Mouse (Mus musculus): ENCODE measurements at regions not wholly inside any gene's neighbourhood (a gene's known extent, or its start where the extent isn't known, plus 50 kb on each side); places are given as distances from the start of the nearest gene placed in this dataset.
A peak's percentile ranks its signal among the peaks of the same experiment; 100 is the strongest.

DNA sequence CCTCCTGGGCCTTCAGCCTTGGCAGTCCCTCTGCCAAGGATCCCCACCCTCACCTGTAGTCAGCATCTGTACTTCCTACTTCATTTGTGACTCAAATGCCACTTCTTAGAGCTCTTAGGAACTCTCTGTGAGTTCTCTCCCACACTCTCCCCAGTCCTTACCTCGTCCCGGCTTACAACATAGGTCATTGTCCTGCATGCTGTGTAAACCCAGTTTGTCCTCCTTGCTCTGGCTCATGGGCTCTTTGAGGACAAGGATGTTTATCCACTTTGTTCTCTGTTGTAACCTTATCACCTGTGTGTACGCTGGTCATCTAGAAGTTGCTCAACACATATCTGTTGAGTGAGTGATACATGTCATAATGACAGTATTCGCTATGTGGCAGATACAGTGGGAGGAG is 94.9 kb upstream of the Vps8 start:
- H3K4me3 ChIP-seq (ENCODE audit: low read depth, low read length) = no peak overlapping the region
- ATAC-seq (ENCODE audit: insufficient read depth, low FRiP score, low TSS enrichment) = no peak
- H3K27me3 ChIP-seq (ENCODE audit: control insufficient read depth, insufficient read depth, low read length) = no peaks in the 10 kb centered on the region
- H3K4me1 ChIP-seq (ENCODE audit: control insufficient read depth, insufficient read depth, low read length) = no peaks in the 10 kb centered on the region
- H3K36me3 ChIP-seq (ENCODE audit: control insufficient read depth, insufficient read depth, low read length) = no peaks in the 10 kb centered on the region
- no peak overlapping the region for H3K9ac ChIP-seq (ENCODE audit: low read length)
- no peak for DNase-seq (ENCODE audit: low spot score)
- no peaks in the 10 kb centered on the region for H3K9me3 ChIP-seq (ENCODE audit: control insufficient read depth, low read length)
- no peak overlapping the region for H3K27ac ChIP-seq (ENCODE audit: low read depth, low read length)
- no peak overlapping the region for H3K4me2 ChIP-seq (ENCODE audit: low read depth)
- WGBS = 92% methylated on average over 4 of the region's 4 CpGs

- no peaks in the 10 kb centered on the region for H3K4me1 ChIP-seq (ENCODE audit: control insufficient read depth, insufficient read depth, low read length)
- 87% methylated on average over 6 of the region's 6 CpGs for WGBS
- H3K4me2 ChIP-seq (ENCODE audit: low read depth) = no peak overlapping the region
- no peak overlapping the region for H3K9ac ChIP-seq (ENCODE audit: low read length)
- H3K27ac ChIP-seq (ENCODE audit: low read depth, low read length) = no peak overlapping the region
- H3K4me3 ChIP-seq (ENCODE audit: low read depth, low read length) = no peak overlapping the region
- H3K27me3 ChIP-seq (ENCODE audit: control insufficient read depth, insufficient read depth, low read length) = no peaks in the 10 kb centered on the region
- DNase-seq (ENCODE audit: low spot score) = no peak
- H3K9me3 ChIP-seq (ENCODE audit: control insufficient read depth, low read length) = no peaks in the 10 kb centered on the region
- H3K36me3 ChIP-seq (ENCODE audit: control insufficient read depth, insufficient read depth, low read length) = no peaks in the 10 kb centered on the region
- no peak for ATAC-seq (ENCODE audit: insufficient read depth, low FRiP score, low TSS enrichment)
These were observed 93.7 kb upstream of the Vps8 start for GRCm38 (mm10) chr16:21329199-21329598.

DNA sequence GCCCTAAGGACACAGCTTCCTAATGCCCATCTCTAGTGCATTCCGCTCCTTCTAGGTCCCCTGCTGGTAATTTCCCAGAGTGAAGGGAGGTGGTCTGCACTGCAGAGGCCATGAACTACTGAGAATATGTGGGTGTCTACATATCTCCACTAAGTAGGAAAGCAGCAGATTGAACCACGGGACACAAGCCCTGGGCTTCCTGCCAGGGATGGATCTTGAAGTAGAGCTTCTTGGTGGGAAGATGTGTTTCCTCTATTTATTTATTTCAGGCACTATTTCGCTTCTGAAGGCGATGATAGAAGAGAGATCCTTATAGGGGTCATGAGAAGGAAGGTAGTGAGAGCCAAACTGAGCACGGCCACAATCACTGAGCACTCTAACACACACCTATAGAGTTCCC is 91.7 kb upstream of the Vps8 start:
- H3K4me3 ChIP-seq (ENCODE audit: low read depth, low read length) = no peak overlapping the region
- H3K36me3 ChIP-seq (ENCODE audit: control insufficient read depth, insufficient read depth, low read length) = no peaks in the 10 kb centered on the region
- H3K4me1 ChIP-seq (ENCODE audit: control insufficient read depth, insufficient read depth, low read length) = no peaks in the 10 kb centered on the region
- H3K4me2 ChIP-seq (ENCODE audit: low read depth) = no peak overlapping the region
- no peaks in the 10 kb centered on the region for H3K9me3 ChIP-seq (ENCODE audit: control insufficient read depth, low read length)
- H3K27me3 ChIP-seq (ENCODE audit: control insufficient read depth, insufficient read depth, low read length) = no peaks in the 10 kb centered on the region
- H3K9ac ChIP-seq (ENCODE audit: low read length) = no peak overlapping the region
- no peak for ATAC-seq (ENCODE audit: insufficient read depth, low FRiP score, low TSS enrichment)
- WGBS = 94% methylated on average over 5 of the region's 5 CpGs
- no peak overlapping the region for H3K27ac ChIP-seq (ENCODE audit: low read depth, low read length)
- DNase-seq (ENCODE audit: low spot score) = no peak

- Histone ChIP-seq H3K9ac (ENCODE audit: low read length) (peak overlapping the region; percentile 72), H3K9me3 (ENCODE audit: control insufficient read depth, low read length) (no peaks in the 10 kb centered on the region), H3K4me3 (ENCODE audit: low read depth, low read length) (peak overlapping the region; percentile 61), H3K27me3 (ENCODE audit: control insufficient read depth, insufficient read depth, low read length) (no peaks in the 10 kb centered on the region), H3K36me3 (ENCODE audit: control insufficient read depth, insufficient read depth, low read length) (no peaks in the 10 kb centered on the region), H3K4me1 (ENCODE audit: control insufficient read depth, insufficient read depth, low read length) (no peaks in the 10 kb centered on the region), H3K27ac (ENCODE audit: low read depth, low read length) (no peak overlapping the region), H3K4me2 (ENCODE audit: low read depth) (peak overlapping the region; percentile 73)
- ATAC-seq (ENCODE audit: insufficient read depth, low FRiP score, low TSS enrichment) (no peak), DNase-seq (ENCODE audit: low spot score) (no peak)
- 72% methylated on average over 7 of the region's 7 CpGs for WGBS
These were observed 90.5 kb upstream of the Vps8 start for GRCm38 (mm10) chr16:21332411-21332810.

- 4% methylated on average over 14 of the region's 14 CpGs for WGBS
- H3K9ac ChIP-seq (ENCODE audit: low read length) = peak overlapping the region; percentile 72
- H3K4me3 ChIP-seq (ENCODE audit: low read depth, low read length) = peak overlapping the region; percentile 61
- DNase-seq (ENCODE audit: low spot score) (no peak), ATAC-seq (ENCODE audit: insufficient read depth, low FRiP score, low TSS enrichment) (no peak)
- no peaks in the 10 kb centered on the region for H3K27me3 ChIP-seq (ENCODE audit: control insufficient read depth, insufficient read depth, low read length)
- H3K36me3 ChIP-seq (ENCODE audit: control insufficient read depth, insufficient read depth, low read length) = no peaks in the 10 kb centered on the region
- H3K4me1 ChIP-seq (ENCODE audit: control insufficient read depth, insufficient read depth, low read length) = no peaks in the 10 kb centered on the region
- peak overlapping the region; percentile 81 for H3K27ac ChIP-seq (ENCODE audit: low read depth, low read length)
- no peaks in the 10 kb centered on the region for H3K9me3 ChIP-seq (ENCODE audit: control insufficient read depth, low read length)
- H3K4me2 ChIP-seq (ENCODE audit: low read depth) = peak overlapping the region; percentile 73
These were observed 90.1 kb upstream of the Vps8 start for GRCm38 (mm10) chr16:21332862-21333222.

DNA sequence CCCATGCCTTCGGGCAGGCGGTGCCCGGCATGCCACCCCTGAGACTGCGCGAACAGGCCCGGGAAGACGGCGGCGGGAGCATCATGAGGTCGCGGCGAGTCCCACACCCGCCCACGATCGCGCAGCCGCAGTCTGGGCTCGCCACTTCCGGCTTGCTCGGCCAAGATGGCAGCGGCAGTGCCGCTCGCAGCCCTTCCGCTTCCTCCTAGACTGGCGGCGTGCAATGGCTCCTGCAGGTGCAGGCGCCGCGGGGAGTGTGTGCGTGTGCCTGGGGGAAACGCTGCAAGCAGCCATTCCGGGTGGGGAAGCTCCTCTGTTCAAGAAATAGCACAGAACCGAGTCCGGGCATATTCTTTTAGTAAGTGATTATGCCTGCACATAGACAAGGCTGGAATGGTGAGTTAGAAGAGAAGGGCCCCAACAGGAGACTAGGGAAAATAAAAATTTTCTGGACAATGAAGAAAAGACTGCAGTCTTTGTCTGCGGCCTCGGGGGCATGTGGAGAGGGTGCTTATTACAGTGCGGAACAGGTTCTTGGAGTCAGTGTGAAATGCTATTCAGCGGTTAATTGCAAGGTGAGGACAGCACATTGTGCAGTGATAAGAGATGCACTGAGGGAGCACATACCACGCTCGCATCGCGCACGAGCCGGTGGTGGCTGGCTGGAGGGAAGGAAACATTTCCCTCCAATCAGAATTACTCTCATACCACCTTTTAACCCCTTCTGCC is 89.5 kb upstream of the Vps8 start:
- Histone ChIP-seq H3K36me3 (ENCODE audit: control insufficient read depth, insufficient read depth, low read length) (no peaks in the 10 kb centered on the region), H3K27me3 (ENCODE audit: control insufficient read depth, insufficient read depth, low read length) (no peaks in the 10 kb centered on the region), H3K27ac (ENCODE audit: low read depth, low read length) (peak overlapping the region; percentile 81), H3K9ac (ENCODE audit: low read length) (peak overlapping the region; percentile 72), H3K9me3 (ENCODE audit: control insufficient read depth, low read length) (no peaks in the 10 kb centered on the region), H3K4me3 (ENCODE audit: low read depth, low read length) (peak overlapping the region; percentile 61), H3K4me1 (ENCODE audit: control insufficient read depth, insufficient read depth, low read length) (no peaks in the 10 kb centered on the region), H3K4me2 (ENCODE audit: low read depth) (peak overlapping the region; percentile 73)
- DNase-seq (ENCODE audit: low spot score) (peak; percentile 92), ATAC-seq (ENCODE audit: insufficient read depth, low FRiP score, low TSS enrichment) (peak; percentile 91)
- 1% methylated on average over 44 of the region's 44 CpGs for WGBS

- H3K27me3 ChIP-seq (ENCODE audit: control insufficient read depth, insufficient read depth, low read length) = no peaks in the 10 kb centered on the region
- peaks cover 11% of the 10 kb centered on the region for H3K4me1 ChIP-seq (ENCODE audit: control insufficient read depth, insufficient read depth, low read length)
- ATAC-seq (ENCODE audit: insufficient read depth, low FRiP score, low TSS enrichment) (peak; percentile 17; the same call in 1 of the 2 replicates), DNase-seq (ENCODE audit: low spot score) (no peak)
- no peak overlapping the region for H3K4me2 ChIP-seq (ENCODE audit: low read depth)
- H3K4me3 ChIP-seq (ENCODE audit: low read depth, low read length) = no peak overlapping the region
- H3K9me3 ChIP-seq (ENCODE audit: control insufficient read depth, low read length) = no peaks in the 10 kb centered on the region
- 83% methylated on average over 6 of the region's 6 CpGs for WGBS
- H3K9ac ChIP-seq (ENCODE audit: low read length) = 0 out of 2 replicates have a peak overlapping the region, but pooled peaks have one; percentile 5
- H3K27ac ChIP-seq (ENCODE audit: low read depth, low read length) = peak overlapping the region; percentile 67
- no peaks in the 10 kb centered on the region for H3K36me3 ChIP-seq (ENCODE audit: control insufficient read depth, insufficient read depth, low read length)
These were observed 83.9 kb upstream of the Vps8 start for GRCm38 (mm10) chr16:21339061-21339459.

- H3K27ac ChIP-seq (ENCODE audit: low read depth, low read length) = peak overlapping the region; percentile 67
- no peak overlapping the region for H3K4me3 ChIP-seq (ENCODE audit: low read depth, low read length)
- H3K4me1 ChIP-seq (ENCODE audit: control insufficient read depth, insufficient read depth, low read length) = peaks cover 11% of the 10 kb centered on the region
- WGBS = 30% methylated on average over 11 of the region's 11 CpGs
- H3K9ac ChIP-seq (ENCODE audit: low read length) = 0 out of 2 replicates have a peak overlapping the region, but pooled peaks have one; percentile 5
- H3K27me3 ChIP-seq (ENCODE audit: control insufficient read depth, insufficient read depth, low read length) = no peaks in the 10 kb centered on the region
- peak; percentile 69 for DNase-seq (ENCODE audit: low spot score)
- no peak overlapping the region for H3K4me2 ChIP-seq (ENCODE audit: low read depth)
- H3K36me3 ChIP-seq (ENCODE audit: control insufficient read depth, insufficient read depth, low read length) = no peaks in the 10 kb centered on the region
- no peaks in the 10 kb centered on the region for H3K9me3 ChIP-seq (ENCODE audit: control insufficient read depth, low read length)
- peak; percentile 85 for ATAC-seq (ENCODE audit: insufficient read depth, low FRiP score, low TSS enrichment)
These were observed 83.3 kb upstream of the Vps8 start for GRCm38 (mm10) chr16:21339460-21340081.

DNA sequence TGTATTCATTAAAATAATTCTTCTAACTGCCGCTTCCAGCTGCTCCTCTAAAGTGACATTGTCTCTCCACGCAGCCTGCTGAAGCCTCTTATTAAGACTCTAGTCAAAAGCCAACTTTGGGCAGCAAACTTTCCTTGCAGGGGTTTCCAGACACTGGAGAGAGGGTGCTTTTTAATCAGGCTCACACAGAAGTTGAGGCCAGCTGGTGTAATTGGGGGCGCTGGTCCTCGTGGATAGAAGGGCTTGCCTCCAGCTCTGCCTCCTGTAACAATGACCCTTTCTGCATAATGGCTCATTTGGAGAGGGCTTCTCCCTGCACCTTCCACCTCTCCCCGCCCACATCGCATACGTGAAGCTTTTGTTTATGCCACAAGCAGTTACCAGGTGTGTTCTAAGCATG is 82.8 kb upstream of the Vps8 start:
- Histone ChIP-seq H3K36me3 (ENCODE audit: control insufficient read depth, insufficient read depth, low read length) (no peaks in the 10 kb centered on the region), H3K9me3 (ENCODE audit: control insufficient read depth, low read length) (no peaks in the 10 kb centered on the region), H3K4me1 (ENCODE audit: control insufficient read depth, insufficient read depth, low read length) (peaks cover 11% of the 10 kb centered on the region), H3K27ac (ENCODE audit: low read depth, low read length) (peak overlapping the region; percentile 1; the same call in 1 of the 2 replicates), H3K27me3 (ENCODE audit: control insufficient read depth, insufficient read depth, low read length) (no peaks in the 10 kb centered on the region), H3K9ac (ENCODE audit: low read length) (no peak overlapping the region), H3K4me2 (ENCODE audit: low read depth) (no peak overlapping the region), H3K4me3 (ENCODE audit: low read depth, low read length) (no peak overlapping the region)
- ATAC-seq (ENCODE audit: insufficient read depth, low FRiP score, low TSS enrichment) = 0 out of 2 replicates have a peak, but pooled peaks have one; percentile 39
- 33% methylated on average over 7 of the region's 7 CpGs for WGBS
- DNase-seq (ENCODE audit: low spot score) = peak; percentile 30
